Comparison of ENCODE assay signal across 21 mouse cellular contexts in the genomic region with DNA sequence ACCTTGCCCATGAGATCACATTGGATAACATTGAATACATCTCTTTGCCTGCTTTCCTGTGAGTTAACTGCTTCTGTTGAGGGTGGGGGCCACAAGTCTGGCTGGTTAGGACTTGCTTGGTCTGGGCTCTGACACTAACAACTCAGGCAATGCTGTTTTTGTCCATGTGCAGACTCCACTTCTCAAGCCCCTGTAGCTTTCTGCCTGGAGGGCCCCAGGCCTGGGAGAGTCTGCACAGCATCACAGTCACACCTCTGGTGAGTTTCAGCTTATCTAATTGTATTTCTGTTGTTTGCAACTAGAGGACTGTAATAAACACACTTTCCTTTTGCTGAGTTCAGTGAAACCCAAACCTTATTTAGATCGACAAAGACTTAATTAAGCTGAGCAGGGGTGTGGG.
"Had no signal": no experiment of that assay in that cellular context is flagged by ENCODE, and none has a peak within 500 bp of the region (broad histone marks: within the 10 kb centered on the region; RNA-seq: fewer than 3 reads in every experiment).

No protein-coding gene starts in this region.

- H3K4me3 ChIP-seq: left cerebral cortex, adult 2 months; limb, embryonic 13.5 days; liver, embryonic 12.5 days; liver, embryonic 15.5 days; lung, embryonic 15.5 days; megakaryocyte, embryonic 14.5 days; midbrain, embryonic 10.5 days; midbrain, embryonic 13.5 days; myocyte; neural tube, embryonic 13.5 days had no signal

- H3K4me2 ChIP-seq: limb, embryonic 13.5 days; liver, embryonic 12.5 days; liver, embryonic 15.5 days; lung, embryonic 15.5 days; midbrain, embryonic 13.5 days; neural tube, embryonic 13.5 days had no signal

- H3K4me1 ChIP-seq: limb, embryonic 13.5 days; liver, embryonic 12.5 days; liver, embryonic 15.5 days; lung, embryonic 15.5 days; midbrain, embryonic 10.5 days; neural tube, embryonic 13.5 days had no signal

- ATAC-seq: liver, embryonic 12.5 days; midbrain, embryonic 13.5 days; midbrain, embryonic 16.5 days had no signal

- H3K27ac ChIP-seq: left cerebral cortex, adult 2 months; limb, embryonic 13.5 days; liver, embryonic 12.5 days; liver, embryonic 15.5 days; lung, embryonic 15.5 days; midbrain, embryonic 10.5 days; midbrain, embryonic 13.5 days; neural tube, embryonic 13.5 days had no signal

- H3K27me3 ChIP-seq: limb, embryonic 13.5 days; liver, embryonic 15.5 days; lung, embryonic 15.5 days; midbrain, embryonic 13.5 days; neural tube, embryonic 13.5 days had no signal

- H3K9me3 ChIP-seq: limb, embryonic 13.5 days; liver, embryonic 12.5 days; liver, embryonic 15.5 days; lung, embryonic 15.5 days; megakaryocyte, embryonic 14.5 days; midbrain, embryonic 10.5 days; midbrain, embryonic 13.5 days; neural tube, embryonic 13.5 days had no signal

- DNase-seq: kidney, postnatal 10 days; kidney, postnatal 36 days; liver; lung, adult 18-20 months; lung, postnatal 10 days; lung, postnatal 36 days; retina, postnatal 1 day; right cerebral cortex, postnatal 25 days; thymus, adult 18-20 months; thymus, postnatal 36 days had no signal

- H3K9ac ChIP-seq: limb, embryonic 13.5 days; liver, embryonic 12.5 days; liver, embryonic 15.5 days; lung, embryonic 15.5 days; midbrain, embryonic 13.5 days; neural tube, embryonic 13.5 days had no signal

- H3K36me3 ChIP-seq: limb, embryonic 13.5 days; liver, embryonic 12.5 days; liver, embryonic 15.5 days; lung, embryonic 15.5 days; midbrain, embryonic 10.5 days; midbrain, embryonic 13.5 days; neural tube, embryonic 13.5 days had no signal
